Mouse (Mus musculus) B cell, adult (primary cell): ENCODE results near the gene Sycp1. TPM values are rescaled to one million over a fixed set of nuclear protein-coding genes. Genes with fewer than 3 reads are reported as not detected.

ENCODE experiments used
- total RNA-seq: library from RNA; stranded (reverse); gene quantifications from 4 replicates; pipeline ENCODE4 v1.2.4, GENCODE M21; 2023; ENCODE audit not compliant: inconsistent age

The Sycp1 gene
- 0.30 TPM in 1 of 4 replicates, not detected in the others for total RNA-seq

DNA sequence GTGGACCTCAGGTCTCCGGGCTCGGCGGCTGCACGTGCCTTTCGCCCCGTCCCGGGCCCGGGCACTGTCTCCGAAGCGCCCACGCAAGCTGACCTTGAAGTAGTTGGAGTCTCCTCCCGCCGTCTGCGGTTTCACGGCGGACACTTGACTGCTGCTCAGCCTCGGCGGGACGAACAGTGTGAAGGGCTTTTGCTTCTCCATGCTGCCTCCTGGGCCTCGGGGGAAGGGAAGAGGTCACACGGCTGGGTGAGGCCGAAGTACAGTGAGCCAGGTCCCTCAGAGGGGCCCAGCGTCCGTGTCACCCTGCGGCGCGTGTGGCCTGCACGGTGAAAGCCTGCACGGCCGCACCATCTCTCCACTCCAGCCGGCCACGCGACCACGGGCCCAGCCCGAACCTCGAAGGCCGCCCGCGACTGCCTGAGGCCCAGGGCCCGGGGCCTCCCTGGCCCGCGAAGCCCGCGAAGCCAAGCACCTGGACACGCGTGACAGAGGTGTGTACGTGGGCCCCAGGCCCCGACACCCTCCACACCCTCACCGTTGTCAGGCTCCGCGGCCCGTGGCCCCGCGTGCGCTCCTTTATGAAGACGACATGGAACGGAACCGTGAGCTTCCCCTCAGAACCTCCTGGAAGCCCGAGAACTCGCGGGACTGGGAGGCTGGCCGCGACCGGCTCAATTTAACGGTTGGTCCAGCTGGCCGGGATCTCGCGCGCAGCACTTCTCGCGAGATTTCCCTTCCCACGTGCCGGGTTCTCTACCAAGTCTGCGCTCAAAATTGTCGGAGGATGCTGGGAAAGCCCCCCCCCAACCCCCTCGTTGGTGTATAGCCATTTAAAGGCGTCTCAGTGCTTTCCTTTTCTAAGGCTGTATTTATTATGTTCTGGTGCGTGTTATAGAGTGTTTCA lies at the start of gene Sycp1:
TSS of gene Sycp1 (minus strand) at position 650 of the 904 bp plus-strand sequence.

GRCm38 (mm10) chr3:102964033-102964432 lies 28.1 kb upstream of the Sycp1 start, which contains the start of gene Nr1h5:
Gene Nr1h5 (minus strand): TSS chr3:102964133.

GRCm38 (mm10) chr3:102782618-102783017 lies 153.3 kb downstream of the Sycp1 start, which contains the start of gene Tshb:
Gene Tshb (minus strand): TSS chr3:102782718.

Other genes starting within 250 kb of the Sycp1 start
- 6.2 to 7.9 TPM (median 7.2 TPM) in 4 replicates for gene Tspan2, start 201.6 kb downstream of the Sycp1 start, total RNA-seq
- not detected in 4 replicates for gene Tshb, start 153.4 kb downstream of the Sycp1 start, total RNA-seq
- gene Nr1h5, start 28.0 kb upstream of the Sycp1 start, total RNA-seq = not detected in 4 replicates
- 104 to 139 TPM (median 129 TPM) in 4 replicates for gene Sike1, start 59.6 kb upstream of the Sycp1 start, total RNA-seq
- 464 to 517 TPM (median 503 TPM) in 4 replicates for gene Csde1, start 84.3 kb upstream of the Sycp1 start, total RNA-seq
- gene Nras, start 122.2 kb upstream of the Sycp1 start, total RNA-seq = 98.2 to 110 TPM (median 106 TPM) in 4 replicates
- gene Ampd1, start 137.9 kb upstream of the Sycp1 start, total RNA-seq = 0.30 to 1.1 TPM (median 0.73 TPM) in 4 replicates
- gene Dennd2c, start 166.5 kb upstream of the Sycp1 start, total RNA-seq = 0.15 to 0.24 TPM (median 0.22 TPM) in 3 of 4 replicates, not detected in the other
- 89.2 to 109 TPM (median 106 TPM) in 4 replicates for gene Bcas2, start 235.6 kb upstream of the Sycp1 start, total RNA-seq